Mouse (Mus musculus) kidney, adult 9 months (tissue): ENCODE data around the gene Syde1.

ENCODE experiments used
- DNase-seq: peaks from one replicate; pipeline ENCODE4 v3.0.0; 2022

Gene Syde1

DNA sequence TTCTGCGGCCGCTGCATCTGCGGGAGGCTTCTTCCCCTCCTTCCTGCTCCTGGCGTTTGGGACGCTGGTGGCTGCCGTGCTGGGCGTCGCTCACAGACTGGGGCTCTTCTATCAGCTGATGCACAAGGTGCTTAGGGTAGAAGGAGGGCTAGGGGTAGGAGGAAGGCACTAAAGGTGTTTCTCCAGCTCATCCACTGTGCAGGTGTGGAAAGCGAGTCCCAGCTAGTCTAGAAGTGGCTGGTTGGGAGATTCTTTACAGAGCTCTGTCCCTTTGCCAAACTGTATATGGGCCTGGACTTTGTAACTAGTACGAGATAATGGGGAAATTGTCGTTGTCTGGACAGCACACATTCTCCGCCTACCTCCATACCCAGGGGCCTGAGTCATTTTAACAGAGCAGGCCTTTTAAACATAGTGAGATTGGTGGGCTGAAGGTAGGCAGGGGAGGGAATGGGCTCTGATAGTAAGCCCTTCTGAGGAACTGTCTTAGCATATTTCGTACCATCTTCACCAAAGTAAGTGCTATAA is 16.6 kb downstream of the Syde1 start:
- DNase-seq, result no peak

DNA sequence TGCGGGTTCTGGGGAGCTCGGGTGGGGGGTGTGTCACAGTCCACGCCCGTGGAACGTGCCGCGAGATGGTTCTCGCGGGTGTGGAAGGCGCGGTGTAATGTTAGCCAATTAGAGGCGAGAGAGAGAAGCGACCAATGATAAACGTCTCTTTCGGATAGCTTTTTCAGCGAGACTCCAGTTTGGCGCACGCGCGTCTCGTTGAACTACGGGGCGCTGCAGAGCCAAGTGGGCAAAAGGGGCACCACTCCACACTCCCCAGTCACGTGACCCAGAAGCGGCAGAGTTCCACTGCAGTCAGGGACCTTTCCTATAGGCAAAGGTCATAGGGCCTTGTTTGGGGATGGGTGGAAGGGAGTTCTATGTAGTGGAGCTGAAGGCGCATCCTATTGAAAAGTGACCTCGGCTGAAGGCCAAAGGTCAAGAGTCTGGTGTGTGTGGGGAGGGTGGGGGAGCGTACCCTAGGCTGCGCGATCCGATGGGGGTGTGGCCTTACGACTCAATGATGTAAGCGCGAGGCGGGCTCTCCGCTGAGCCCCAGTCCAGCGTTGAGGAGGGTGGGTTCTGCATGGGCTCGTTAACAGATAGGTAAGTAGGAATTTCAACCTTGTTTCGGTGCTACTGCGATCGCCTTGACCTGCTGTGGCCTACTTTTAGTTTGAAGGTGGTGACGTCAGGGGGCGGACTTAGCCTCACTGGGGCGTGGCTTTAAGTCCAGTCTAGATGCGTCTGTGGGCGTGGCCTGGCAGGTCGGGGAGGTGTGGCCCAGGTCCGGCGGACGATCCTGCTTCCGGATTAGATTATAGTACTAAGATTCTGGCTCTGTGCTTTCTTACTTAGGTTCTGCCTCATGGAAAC is 17.3 kb downstream of the Syde1 start, which contains the start of gene Ilvbl:
Gene Ilvbl, plus strand, starts transcription at position 97 of the 855 bp plus-strand sequence.
- peak; percentile 98 for DNase-seq

DNA sequence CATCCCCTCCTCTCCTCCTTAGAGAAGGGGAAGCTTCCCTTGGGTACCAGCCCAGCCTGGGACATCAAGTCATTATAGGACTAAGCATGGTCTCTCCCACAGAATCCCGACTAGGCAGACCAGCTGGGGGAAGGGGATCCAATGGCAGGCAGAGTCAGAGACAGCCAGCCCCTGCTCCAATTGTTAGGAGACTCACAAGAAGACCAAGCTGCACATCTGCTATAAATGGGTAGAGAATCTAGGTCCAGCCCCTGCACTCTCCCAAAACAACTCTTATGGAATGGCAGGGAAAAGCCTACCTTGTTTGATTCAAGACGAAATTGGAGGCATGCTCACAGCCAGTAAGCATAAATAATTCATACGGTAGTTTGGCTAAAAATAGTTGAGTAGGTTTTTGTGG is 18.5 kb downstream of the Syde1 start:
- no peak for DNase-seq

- no peak for DNase-seq
These were observed 20.9 kb downstream of the Syde1 start for GRCm38 (mm10) chr10:78570897-78571296.

DNA sequence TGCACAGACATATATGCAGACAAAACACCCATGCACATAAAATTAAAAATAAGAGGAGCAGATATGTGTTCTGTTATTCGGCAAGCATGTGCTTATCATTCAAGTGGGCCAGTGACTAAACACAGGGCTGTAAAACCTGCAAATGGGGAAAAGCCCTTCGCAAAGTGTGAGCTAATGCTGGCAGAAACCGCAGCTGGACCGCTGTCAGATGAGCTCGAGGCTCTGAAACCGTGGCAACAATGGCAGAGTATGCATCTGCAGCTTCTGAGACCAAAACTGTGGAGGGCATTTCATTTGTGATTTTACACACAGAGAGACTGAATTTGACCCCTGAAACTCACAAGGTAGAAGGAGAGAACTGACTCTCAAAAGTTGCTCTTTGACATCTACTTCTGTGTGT is 21.3 kb downstream of the Syde1 start:
- DNase-seq, result no peak

DNA sequence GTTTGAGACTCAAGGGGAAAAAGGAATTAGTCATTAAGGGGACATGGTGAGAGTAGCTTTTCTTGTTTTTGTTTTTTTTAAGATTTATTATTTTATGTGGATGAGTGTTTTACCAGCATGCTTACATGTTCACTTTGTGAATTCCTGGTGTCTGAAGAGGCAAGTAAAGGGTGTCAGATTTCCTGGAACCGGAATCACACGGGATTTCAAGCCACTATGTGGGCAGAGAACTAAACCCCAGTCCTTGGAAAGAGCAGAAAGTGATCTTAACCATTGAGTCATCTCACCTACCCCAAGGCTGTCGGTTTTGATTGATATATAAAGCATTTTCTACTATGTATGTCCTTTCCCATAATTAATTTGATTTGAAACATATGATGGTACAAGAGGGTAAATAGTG is 22.1 kb downstream of the Syde1 start:
- no peak for DNase-seq

GRCm38 (mm10) chr10:78569191-78569590 is 22.6 kb downstream of the Syde1 start:
- DNase-seq, result no peak

DNA sequence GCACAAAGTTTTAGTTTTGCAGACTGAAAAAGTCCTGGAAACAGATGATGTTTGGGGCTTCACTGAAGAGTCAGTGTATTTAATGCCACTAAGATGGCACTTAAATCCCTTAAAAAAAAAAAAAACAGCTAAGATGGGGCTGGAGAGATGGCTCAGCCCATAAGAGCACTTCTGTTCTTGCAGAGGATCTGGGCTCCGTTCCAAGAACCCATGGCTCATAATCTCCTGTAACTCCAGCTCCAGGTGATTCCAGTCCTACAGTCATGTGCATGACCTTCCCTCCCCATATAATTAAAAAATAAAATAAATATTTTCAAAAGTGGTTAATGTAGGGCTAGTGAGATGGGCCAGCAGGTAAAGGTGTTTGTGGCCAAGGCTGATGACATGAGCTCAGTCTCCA is 26.7 kb downstream of the Syde1 start:
- DNase-seq, result no peak

GRCm38 (mm10) chr10:78540943-78541342 is 50.8 kb downstream of the Syde1 start:
- DNase-seq, result peak; percentile 59
